In genomic region chr8:79370646-79371290, GRCm38 (mm10) we compare ENCODE assay signal across 14 mouse cellular contexts. TPM values are rescaled to one million over a fixed set of nuclear protein-coding genes. Genes with fewer than 3 reads are reported as not detected.
DNase-seq lines count a peak whose midpoint lies in the region; ATAC-seq and TF ChIP-seq lines count a peak whose summit lies in the region.
"Had no signal": no experiment of that assay in that cellular context is flagged by ENCODE, and none has a peak within 500 bp of the region (broad histone marks: within the 10 kb centered on the region; RNA-seq: fewer than 3 reads in every experiment).

No protein-coding gene starts in this region.

- DNase-seq in gastrocnemius, adult 2 months = no peak
- no peak for DNase-seq in gastrocnemius, postnatal 36 days
- peak; percentile 63 for DNase-seq in CD4-positive helper T cell, adult 2 months (ENCODE audit: low read depth, low spot score)
- peak; percentile 76 for DNase-seq in induced T-regulatory cell, adult 2 months (ENCODE audit: low read depth)
- no peak for DNase-seq in layer of hippocampus, adult 8-10 months (ENCODE audit: low spot score in 2 of 2)
- no peak for DNase-seq in gastrocnemius, postnatal 4 days (ENCODE audit: low spot score in 2 of 2)
- DNase-seq in heart, postnatal 4 days = no peak
- DNase-seq: cerebellum, postnatal 36 days had no signal

- no peak for TF ChIP-seq CTCF in gastrocnemius, adult 2 months (IDR thresholded peaks at IDR 0.05)

- peak; percentile 51 for ATAC-seq in monocyte, adult 5-6 weeks (replicated peaks; ENCODE audit: insufficient number of reproducible peaks, low FRiP score, low TSS enrichment, poor library complexity, severe bottlenecking)

- H3K27ac ChIP-seq in gastrocnemius, adult 2 months = peak overlapping the region; percentile 74
- H3K27ac ChIP-seq: embryonic facial prominence, embryonic 15.5 days; hindbrain, embryonic 13.5 days; kidney, postnatal 0 days; liver, embryonic 14.5 days; midbrain, embryonic 10.5 days had no signal

- peak overlapping the region; percentile 58 for H3K4me3 ChIP-seq in gastrocnemius, adult 2 months
- H3K4me3 ChIP-seq: embryonic facial prominence, embryonic 15.5 days; hindbrain, embryonic 13.5 days; midbrain, embryonic 10.5 days had no signal

- intact Hi-C loops in gastrocnemius, adult 2 months (cut with DNase I) = no loop called here
- intact Hi-C loops in gastrocnemius, postnatal 36 days (cut with DNase I) = no loop called here

RNA-seq across cellular contexts. Expression of gene Smad1, which starts 28.6 kb away (rescaled TPM):
- 1 to 10 TPM; 8.9 to 9.5 TPM for total RNA-seq in gastrocnemius, adult 2 months (2021)
- total RNA-seq in gastrocnemius, postnatal 36 days (2021) = 10 to 100 TPM in 1 of 2 experiments, 1 to 10 TPM in 1; 8.8 to 10.4 TPM
- total RNA-seq in monocyte, adult 5-6 weeks (2017) = 20.4 to 33.2 TPM (median 21.8 TPM) in 3 replicates
- total RNA-seq in layer of hippocampus, adult 8-10 months (2022) = 10 to 100 TPM; 22.4 to 30.8 (median 24.9) TPM
- total RNA-seq in gastrocnemius, postnatal 4 days (2021) = 10 to 100 TPM; 53.4 to 56.1 TPM
- 10 to 100 TPM; 34.6 to 36.7 TPM for total RNA-seq in heart, postnatal 4 days (2021)

Comparison
In these comparisons a context has a peak if more than half of its experiments do, and no peak if none do; other contexts are left out.
1. DNase-seq: peak in CD4-positive helper T cell, adult 2 months (single experiment) and induced T-regulatory cell, adult 2 months (single experiment); none in gastrocnemius, adult 2 months (single experiment), gastrocnemius, postnatal 36 days (0 of 2), layer of hippocampus, adult 8-10 months (0 of 2), gastrocnemius, postnatal 4 days (0 of 2) and heart, postnatal 4 days (single experiment).